Mouse (Mus musculus) erythroblast, embryonic 14.5 days (primary cell): ENCODE data around the gene Epc2. TPM values are rescaled to one million over a fixed set of nuclear protein-coding genes. Genes with fewer than 3 reads are reported as not detected.
"Not testable (repeated sequence)": the region's sequence is repeated elsewhere in the genome, so short reads cannot be mapped to it uniquely, and the experiment has no call there.

Experiments
- H3K27me3 ChIP-seq: 2 replicates; pipeline ENCODE4 v1.6.1; 2012; ENCODE audit warnings: inconsistent platforms; ENCODE audit not compliant: control insufficient read depth
- H3K36me3 ChIP-seq: 2 replicates; pipeline ENCODE4 v1.6.1; 2012; ENCODE audit warnings: mild to moderate bottlenecking, inconsistent platforms; ENCODE audit not compliant: control insufficient read depth
- H3K4me1 ChIP-seq: 2 replicates; pipeline ENCODE4 v1.6.1; 2012; ENCODE audit warnings: inconsistent platforms; ENCODE audit not compliant: control insufficient read depth
- H3K4me3 ChIP-seq: replicated peaks from 2 replicates; pipeline ENCODE3; 2012; ENCODE audit warnings: moderate library complexity, mild to moderate bottlenecking, inconsistent platforms
- H3K9me3 ChIP-seq: 2 replicates; pipeline ENCODE4 v1.6.1; 2012; ENCODE audit warnings: low read length, inconsistent platforms, mixed read lengths; ENCODE audit not compliant: control insufficient read depth
- GATA1 ChIP-seq: IDR thresholded peaks from 2 replicates; pipeline ENCODE4 v1.6.1; 2012; ENCODE audit warnings: low read length, inconsistent platforms, mixed read lengths
- TAL1 ChIP-seq: IDR thresholded peaks from 3 replicates; pipeline ENCODE4 v1.6.1; 2012; ENCODE audit warnings: low read length, inconsistent platforms, mixed read lengths
- polyA plus RNA-seq: library from polyadenylated mRNA; stranded (reverse); fragments of >175 nt; gene quantifications from 2 replicates; pipeline ENCODE4 v1.2.3, GENCODE M21; 2012

Gene Epc2
- polyA plus RNA-seq, 1 experiment: 0.22 TPM

GRCm38 (mm10) chr2:49467038-49467437, 15.8 kb downstream of the Epc2 start:
- TF ChIP-seq TAL1: no peak
- no peak for TF ChIP-seq GATA1
- no peaks in the 10 kb centered on the region; the same call in 1 of the 2 replicates for H3K9me3 ChIP-seq
- peaks cover 22% of the 10 kb centered on the region for H3K4me1 ChIP-seq
- H3K27me3 ChIP-seq: no peaks in the 10 kb centered on the region
- no peaks in the 10 kb centered on the region for H3K36me3 ChIP-seq
- no peak overlapping the region for H3K4me3 ChIP-seq

- TF ChIP-seq TAL1 (no peak), GATA1 (no peak)
- H3K4me3 ChIP-seq: no peak overlapping the region
- H3K36me3 ChIP-seq: no peaks in the 10 kb centered on the region
- H3K27me3 ChIP-seq: no peaks in the 10 kb centered on the region
- no peaks in the 10 kb centered on the region for H3K9me3 ChIP-seq
- peaks cover 17% of the 10 kb centered on the region for H3K4me1 ChIP-seq
Measured at GRCm38 (mm10) chr2:49471188-49471587, 19.9 kb downstream of the Epc2 start.

DNA sequence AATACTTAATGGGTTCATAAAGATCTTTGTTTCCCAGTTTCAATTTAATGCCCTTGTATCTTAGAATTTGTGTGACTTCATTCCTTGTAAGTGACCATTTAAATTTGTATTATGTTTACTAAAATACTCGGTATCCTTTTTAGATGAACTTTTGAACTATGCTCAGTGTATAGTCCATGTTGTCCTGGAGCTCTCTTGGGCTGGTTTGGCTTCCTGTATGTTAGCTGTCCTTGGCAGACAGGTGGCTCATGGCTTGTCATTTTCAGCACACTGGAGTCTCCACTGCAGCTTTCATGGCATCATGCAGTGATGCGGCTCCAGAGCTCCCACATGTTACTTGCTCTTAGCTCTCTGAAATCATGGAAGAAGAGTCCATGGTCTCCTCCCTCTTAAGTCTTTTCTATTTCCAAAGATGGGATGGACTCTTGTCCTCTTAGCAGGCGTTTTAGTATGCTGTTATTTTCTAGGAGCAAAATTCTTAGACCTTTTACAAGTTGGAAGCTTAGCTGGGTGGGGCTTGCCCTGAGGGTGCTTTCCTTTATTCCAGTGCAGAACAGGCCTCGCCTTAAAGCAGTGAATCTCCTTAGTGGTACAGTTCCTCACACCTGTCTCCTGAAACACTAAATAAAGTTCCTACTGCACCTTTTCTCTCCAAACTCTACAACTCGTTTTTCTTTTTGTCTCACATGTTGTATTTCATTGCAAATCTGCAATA, 20.5 kb downstream of the Epc2 start:
- Histone ChIP-seq H3K4me1 (peaks cover 15% of the 10 kb centered on the region), H3K4me3 (no peak overlapping the region), H3K9me3 (no peaks in the 10 kb centered on the region), H3K27me3 (no peaks in the 10 kb centered on the region), H3K36me3 (no peaks in the 10 kb centered on the region)
- TF ChIP-seq GATA1 (no peak), TAL1 (no peak)

DNA sequence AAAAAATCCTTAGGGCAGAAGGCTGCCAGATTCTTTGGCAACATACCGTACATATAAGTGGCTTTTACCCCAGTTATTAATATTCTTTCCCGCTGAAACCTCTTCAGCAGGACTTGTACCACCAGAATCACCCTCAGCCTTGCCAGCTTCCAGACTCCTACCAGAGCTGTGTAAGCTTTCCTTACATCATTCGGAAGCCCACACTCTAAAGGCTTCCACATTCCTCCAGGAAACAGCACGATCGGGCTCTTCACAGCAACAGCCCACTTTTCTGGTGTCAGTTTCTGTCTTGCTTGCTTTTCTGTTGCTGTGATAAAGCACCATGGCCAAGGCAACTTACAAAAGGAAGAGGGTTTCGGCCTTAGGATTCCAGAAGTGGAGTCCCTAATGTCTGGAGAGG, 21.2 kb downstream of the Epc2 start:
- Histone ChIP-seq H3K9me3 (no peaks in the 10 kb centered on the region), H3K4me3 (no peak overlapping the region)
- no peak for TF ChIP-seq TAL1
- TF ChIP-seq GATA1: no peak

DNA sequence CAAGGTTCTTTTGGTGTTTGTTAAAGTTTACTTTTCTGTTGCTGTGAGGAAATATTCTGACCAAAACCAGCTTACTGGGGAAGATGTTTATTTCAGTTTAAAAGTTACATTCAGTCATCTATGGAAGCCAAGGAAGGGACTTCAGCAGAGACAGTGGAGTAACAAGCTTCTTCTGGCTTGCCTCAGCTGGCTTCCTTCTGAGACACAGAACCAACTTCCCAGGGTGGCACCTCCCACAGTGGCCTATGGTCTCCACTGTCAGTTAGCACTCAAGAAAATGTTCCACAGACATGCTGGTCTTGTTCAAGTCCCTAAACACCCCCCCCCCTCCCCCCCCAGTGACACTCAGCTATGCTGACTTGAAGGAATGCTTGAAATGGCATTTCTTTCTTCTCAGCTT, 30.9 kb downstream of the Epc2 start:
- no peaks in the 10 kb centered on the region for H3K4me1 ChIP-seq
- no peak overlapping the region for H3K4me3 ChIP-seq
- no peaks in the 10 kb centered on the region; the same call in 1 of the 2 replicates for H3K36me3 ChIP-seq
- no peaks in the 10 kb centered on the region for H3K9me3 ChIP-seq
- no peak for TF ChIP-seq GATA1
- no peak for TF ChIP-seq TAL1
- H3K27me3 ChIP-seq: no peaks in the 10 kb centered on the region

More for the DNA sequence above, 21.2 kb downstream of the Epc2 start:
- Histone ChIP-seq H3K27me3 (no peaks in the 10 kb centered on the region), H3K36me3 (no peaks in the 10 kb centered on the region), H3K4me1 (peaks cover 15% of the 10 kb centered on the region)

DNA sequence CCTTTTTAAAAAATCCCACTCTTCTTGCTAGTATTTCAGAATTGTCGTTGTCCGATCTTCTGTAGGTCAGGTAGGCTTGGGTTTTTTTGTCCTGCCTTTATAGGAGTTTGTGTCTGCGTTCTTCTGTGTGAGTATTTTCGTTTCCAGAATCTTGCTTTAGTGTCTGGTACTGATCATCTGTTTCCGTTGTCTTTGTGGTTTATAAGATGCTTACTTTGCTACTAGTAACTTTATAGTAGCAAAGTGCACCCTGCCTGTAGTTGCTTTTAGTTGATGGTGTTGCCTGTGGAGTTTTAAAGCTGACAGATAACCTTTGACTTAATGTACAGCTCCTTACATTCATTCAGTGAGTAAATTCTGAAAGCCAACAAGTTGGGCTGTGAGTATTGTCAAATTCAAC, 32.1 kb downstream of the Epc2 start:
- H3K9me3 ChIP-seq: no peaks in the 10 kb centered on the region
- TF ChIP-seq GATA1 (no peak), TAL1 (no peak)
- no peaks in the 10 kb centered on the region for H3K27me3 ChIP-seq
- no peaks in the 10 kb centered on the region for H3K4me1 ChIP-seq
- no peak overlapping the region for H3K4me3 ChIP-seq
- H3K36me3 ChIP-seq: no peaks in the 10 kb centered on the region; the same call in 1 of the 2 replicates

- no peaks in the 10 kb centered on the region for H3K9me3 ChIP-seq
- no peak overlapping the region for H3K4me3 ChIP-seq
- H3K4me1 ChIP-seq: peaks cover 3% of the 10 kb centered on the region
- H3K27me3 ChIP-seq: no peaks in the 10 kb centered on the region
- TF ChIP-seq TAL1 (no peak), GATA1 (no peak)
- H3K36me3 ChIP-seq: no peaks in the 10 kb centered on the region
Measured at GRCm38 (mm10) chr2:49501435-49501834, 50.1 kb downstream of the Epc2 start.

- H3K9me3 ChIP-seq: no peaks in the 10 kb centered on the region
- H3K36me3 ChIP-seq: no peaks in the 10 kb centered on the region
- peaks cover 3% of the 10 kb centered on the region for H3K4me1 ChIP-seq
- H3K27me3 ChIP-seq: no peaks in the 10 kb centered on the region
- no peak overlapping the region for H3K4me3 ChIP-seq
- TF ChIP-seq GATA1 (no peak), TAL1 (no peak)
Measured at GRCm38 (mm10) chr2:49503596-49503995, 52.3 kb downstream of the Epc2 start.

DNA sequence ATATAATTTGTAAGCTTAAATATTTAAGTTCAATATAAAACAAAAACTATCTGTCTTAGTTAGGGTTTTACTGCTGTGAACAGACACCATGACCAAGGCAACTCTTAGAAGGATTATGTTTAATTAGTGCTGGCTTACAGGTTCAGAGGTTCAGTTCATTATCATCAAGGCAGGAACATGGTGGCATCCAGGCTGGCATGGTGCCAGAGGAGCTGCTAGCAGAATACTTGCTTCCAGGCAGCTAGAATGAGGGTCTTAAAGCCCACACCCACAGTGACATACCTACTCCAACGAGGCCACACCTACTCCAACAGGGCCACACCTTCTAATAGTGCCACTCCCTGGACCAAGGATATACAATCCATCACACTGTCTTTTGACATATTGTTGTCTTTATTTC, 53.9 kb downstream of the Epc2 start:
- not testable (repeated sequence) for H3K36me3 ChIP-seq, H3K27me3 ChIP-seq, H3K9me3 ChIP-seq, H3K4me1 ChIP-seq, H3K4me3 ChIP-seq

DNA sequence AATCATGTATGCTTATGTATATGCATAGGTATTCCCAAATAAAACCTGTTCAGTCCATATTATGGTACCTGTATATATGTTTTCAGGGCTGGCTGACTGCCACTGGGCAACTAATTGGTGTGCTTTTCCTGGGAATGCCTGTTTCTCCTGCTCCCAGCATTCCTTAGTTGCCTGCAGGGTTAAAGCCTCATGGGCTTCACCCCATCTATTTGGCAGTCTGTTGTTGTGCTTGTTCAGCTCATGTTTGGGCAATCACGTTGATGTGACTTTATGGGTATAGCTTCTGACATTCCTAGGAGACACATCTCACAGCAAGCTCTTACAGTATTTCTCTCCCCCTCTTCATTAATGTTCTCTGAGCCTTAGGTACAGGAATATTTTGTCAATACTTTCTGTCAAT, 59.5 kb downstream of the Epc2 start:
- Histone ChIP-seq H3K4me3 (no peak overlapping the region), H3K4me1 (no peaks in the 10 kb centered on the region), H3K9me3 (no peaks in the 10 kb centered on the region), H3K27me3 (no peaks in the 10 kb centered on the region), H3K36me3 (peaks cover 3% of the 10 kb centered on the region; the same call in 1 of the 2 replicates)
- no peak for TF ChIP-seq TAL1
- TF ChIP-seq GATA1: no peak
